Mouse (Mus musculus) forebrain, embryonic 13.5 days (tissue): ENCODE measurements around the gene Jakmip3. TPM values are rescaled to one million over a fixed set of nuclear protein-coding genes. Genes with fewer than 3 reads are reported as not detected.

ENCODE experiments used
- ATAC-seq: fragments of 200-750 bp; cut with Nextera tagmentation; 2 replicates; pipeline ENCODE4 v1.8.0; 2017
- H3K27ac ChIP-seq: fragments of 300-500 bp; sonication (generic); 2 replicates; pipeline ENCODE4 v1.5.1; 2015; ENCODE audit warnings: inconsistent platforms, mild to moderate bottlenecking, moderate library complexity
- H3K27me3 ChIP-seq: fragments of 300-500 bp; sonication (generic); 2 replicates; pipeline ENCODE4 v1.6.1; 2015; ENCODE audit warnings: mild to moderate bottlenecking, inconsistent platforms
- H3K36me3 ChIP-seq: fragments of 300-500 bp; sonication (generic); 2 replicates; pipeline ENCODE4 v1.6.1; 2015; ENCODE audit warnings: mild to moderate bottlenecking, inconsistent platforms; ENCODE audit not compliant: poor library complexity, severe bottlenecking
- H3K4me1 ChIP-seq: fragments of 300-500 bp; sonication (generic); 2 replicates; pipeline ENCODE4 v1.6.1; 2015; ENCODE audit warnings: inconsistent platforms
- H3K4me2 ChIP-seq: fragments of 300-500 bp; sonication (generic); 2 replicates; pipeline ENCODE4 v1.6.1; 2015; ENCODE audit warnings: inconsistent platforms, mild to moderate bottlenecking, moderate library complexity
- H3K4me3 ChIP-seq: fragments of 300-500 bp; sonication (generic); 2 replicates; pipeline ENCODE4 v1.5.1; 2015; ENCODE audit warnings: mild to moderate bottlenecking, inconsistent platforms
- H3K9ac ChIP-seq: fragments of 300-500 bp; sonication (generic); 2 replicates; pipeline ENCODE4 v1.6.1; 2015; ENCODE audit warnings: mild to moderate bottlenecking, inconsistent platforms
- H3K9me3 ChIP-seq: fragments of 300-500 bp; sonication (generic); replicated peaks from 2 replicates; pipeline ENCODE4 v1.6.1; 2016; ENCODE audit warnings: inconsistent platforms
- WGBS: fragments of 180-500 bp; shearing (Covaris S2); methylation state at CpG from one replicate; pipeline ENCODE4 v1.1.7; 2015; 5-methylcytosine and 5-hydroxymethylcytosine counted together
- polyA plus RNA-seq: library from polyadenylated mRNA; unstranded; fragments of >200 nt; fragmentation: Nextera tagmentation; extraction: Ambion mirVana; gene quantifications from 2 replicates; pipeline ENCODE4 v1.2.1, GENCODE M21; 2015

Gene Jakmip3
- polyA plus RNA-seq, 1 experiment from 2014 or later, result 0.41 TPM

GRCm38 (mm10) chr7:138919156-138919944 lies 21.2 kb upstream of the Jakmip3 start:
- ATAC-seq, result no peak
- no peaks in the 10 kb centered on the region; the same call in 1 of the 2 replicates for H3K27me3 ChIP-seq
- WGBS, result 5% methylated on average over 26 of the region's 26 CpGs
- H3K4me3 ChIP-seq, result peak overlapping the region; percentile 24
- no peaks in the 10 kb centered on the region for H3K36me3 ChIP-seq
- H3K4me1 ChIP-seq, result peaks cover 11% of the 10 kb centered on the region
- H3K9ac ChIP-seq, result peak overlapping the region; percentile 41
- peak overlapping the region; percentile 59 for H3K4me2 ChIP-seq
- H3K27ac ChIP-seq, result no peak overlapping the region
- no peaks in the 10 kb centered on the region for H3K9me3 ChIP-seq

DNA sequence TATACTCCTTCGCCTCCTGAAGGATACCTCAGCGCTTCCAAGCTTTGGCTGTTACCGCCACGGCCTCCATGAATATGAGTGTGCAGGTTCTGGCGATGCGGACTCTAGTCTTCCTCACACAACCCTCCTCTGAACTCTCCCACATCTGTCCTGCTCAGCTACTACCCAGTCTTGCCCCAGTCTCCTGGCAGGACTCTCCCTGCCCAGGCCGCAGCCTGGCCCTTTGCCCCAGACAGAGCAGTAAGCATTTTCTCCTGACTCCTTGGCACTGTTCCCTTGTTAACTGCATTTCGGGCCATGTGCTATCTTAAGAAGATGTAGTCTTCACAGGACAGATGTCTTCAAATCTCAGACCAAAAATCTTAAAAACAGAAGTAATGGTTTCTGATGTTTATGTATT lies 18.9 kb upstream of the Jakmip3 start:
- no peaks in the 10 kb centered on the region for H3K36me3 ChIP-seq
- WGBS, result 93% methylated on average over 8 of the region's 8 CpGs

GRCm38 (mm10) chr7:138923756-138924425 lies 16.6 kb upstream of the Jakmip3 start:
- H3K27ac ChIP-seq, result no peak overlapping the region
- H3K4me2 ChIP-seq, result no peak overlapping the region
- H3K9ac ChIP-seq, result no peak overlapping the region
- H3K27me3 ChIP-seq, result no peaks in the 10 kb centered on the region; the same call in 1 of the 2 replicates
- H3K36me3 ChIP-seq, result no peaks in the 10 kb centered on the region
- WGBS, result 7% methylated on average over 3 of the region's 3 CpGs
- H3K4me1 ChIP-seq, result peaks cover 11% of the 10 kb centered on the region
- ATAC-seq, result no peak
- H3K9me3 ChIP-seq, result no peaks in the 10 kb centered on the region
- no peak overlapping the region for H3K4me3 ChIP-seq

More for the DNA sequence above, 18.9 kb upstream of the Jakmip3 start:
- ATAC-seq, result no peak
- Histone ChIP-seq H3K27me3 (no peaks in the 10 kb centered on the region; the same call in 1 of the 2 replicates), H3K4me3 (no peak overlapping the region), H3K9ac (no peak overlapping the region), H3K4me2 (no peak overlapping the region), H3K9me3 (no peaks in the 10 kb centered on the region), H3K27ac (no peak overlapping the region), H3K4me1 (peaks cover 11% of the 10 kb centered on the region)

GRCm38 (mm10) chr7:138928456-138928855 lies 12.1 kb upstream of the Jakmip3 start:
- no peaks in the 10 kb centered on the region for H3K36me3 ChIP-seq
- H3K9me3 ChIP-seq, result no peaks in the 10 kb centered on the region
- H3K9ac ChIP-seq, result no peak overlapping the region
- ATAC-seq, result no peak
- no peaks in the 10 kb centered on the region for H3K27me3 ChIP-seq
- H3K4me1 ChIP-seq, result no peaks in the 10 kb centered on the region
- H3K27ac ChIP-seq, result no peak overlapping the region
- no peak overlapping the region for H3K4me3 ChIP-seq
- no peak overlapping the region for H3K4me2 ChIP-seq
- WGBS, result 86% methylated on average over 4 of the region's 4 CpGs

- Histone ChIP-seq H3K9me3 (no peaks in the 10 kb centered on the region), H3K4me2 (no peak overlapping the region), H3K4me3 (no peak overlapping the region), H3K27me3 (peaks cover 25% of the 10 kb centered on the region), H3K9ac (no peak overlapping the region), H3K36me3 (no peaks in the 10 kb centered on the region), H3K27ac (no peak overlapping the region), H3K4me1 (no peaks in the 10 kb centered on the region)
- no peak for ATAC-seq
- WGBS, result 81% methylated on average over 3 of the region's 3 CpGs
Measured at GRCm38 (mm10) chr7:138934523-138934922, 6.0 kb upstream of the Jakmip3 start.

- Histone ChIP-seq H3K4me1 (peaks cover 12% of the 10 kb centered on the region), H3K4me3 (no peak overlapping the region), H3K27me3 (peaks cover 69% of the 10 kb centered on the region), H3K36me3 (no peaks in the 10 kb centered on the region), H3K9me3 (no peaks in the 10 kb centered on the region), H3K9ac (no peak overlapping the region), H3K4me2 (no peak overlapping the region), H3K27ac (no peak overlapping the region)
- 82% methylated on average over 7 of the region's 7 CpGs for WGBS
- ATAC-seq, result no peak
Measured at GRCm38 (mm10) chr7:138938991-138939390, 1.5 kb upstream of the Jakmip3 start.

- peak; percentile 51; the same call in 1 of the 2 replicates for ATAC-seq
- Histone ChIP-seq H3K9ac (peak overlapping the region; percentile 66), H3K27me3 (peaks cover 69% of the 10 kb centered on the region), H3K36me3 (no peaks in the 10 kb centered on the region), H3K27ac (no peak overlapping the region), H3K9me3 (no peaks in the 10 kb centered on the region), H3K4me3 (peak overlapping the region; percentile 47), H3K4me1 (peaks cover 12% of the 10 kb centered on the region), H3K4me2 (peak overlapping the region; percentile 82)
- WGBS, result 2% methylated on average over 17 of the region's 17 CpGs
Measured at GRCm38 (mm10) chr7:138940256-138940611, 296 bp upstream of the Jakmip3 start.

- Histone ChIP-seq H3K4me3 (peak overlapping the region; percentile 47), H3K9me3 (no peaks in the 10 kb centered on the region), H3K27me3 (peaks cover 68% of the 10 kb centered on the region), H3K27ac (no peak overlapping the region), H3K4me1 (peaks cover 12% of the 10 kb centered on the region), H3K36me3 (no peaks in the 10 kb centered on the region), H3K9ac (no peak overlapping the region), H3K4me2 (peak overlapping the region; percentile 82)
- no peak for ATAC-seq
- WGBS, result 21% methylated on average over 5 of the region's 5 CpGs
Measured at GRCm38 (mm10) chr7:138941571-138941970, 1.0 kb downstream of the Jakmip3 start.

DNA sequence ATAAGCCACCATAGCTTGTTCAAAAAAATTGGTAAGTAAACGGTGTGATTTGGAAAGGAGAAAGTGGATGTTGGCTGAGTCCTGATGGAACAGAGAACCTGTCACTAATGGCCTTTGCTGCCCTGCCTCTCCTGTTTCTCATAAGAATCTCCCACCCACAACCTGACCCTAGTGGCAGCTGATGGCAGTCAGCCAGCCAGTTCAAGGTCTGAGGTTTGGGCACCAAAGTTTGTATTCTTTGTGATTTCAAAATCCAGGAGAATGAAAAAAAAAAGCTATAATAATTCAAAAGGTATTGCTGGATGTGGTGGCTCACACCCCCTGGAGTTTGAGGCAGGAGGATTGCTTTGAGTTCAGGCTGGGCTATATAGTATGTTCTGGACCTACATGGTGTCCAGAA lies 1.8 kb downstream of the Jakmip3 start:
- no peak for ATAC-seq

DNA sequence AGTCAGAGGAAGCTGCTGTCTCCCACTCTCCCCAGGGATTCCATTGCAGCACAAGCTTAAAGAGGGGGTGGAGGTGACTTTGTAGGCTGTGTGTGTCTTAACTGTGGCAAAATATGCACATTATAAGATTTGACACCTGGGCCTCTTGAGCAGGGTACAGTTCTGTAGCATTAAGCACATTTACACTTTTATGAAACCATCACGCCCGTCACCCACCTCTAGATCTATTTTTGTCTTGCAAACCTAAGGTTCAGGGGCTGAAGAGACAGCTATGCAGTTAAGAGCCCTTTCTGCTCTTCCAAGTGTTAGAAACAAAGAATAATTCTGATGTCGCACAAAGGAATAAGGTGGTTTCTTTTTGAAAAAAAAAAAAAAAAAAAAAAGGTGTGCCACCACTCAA lies 5.1 kb downstream of the Jakmip3 start:
- Histone ChIP-seq H3K9ac (no peak overlapping the region), H3K36me3 (no peaks in the 10 kb centered on the region), H3K4me3 (no peak overlapping the region), H3K27ac (no peak overlapping the region), H3K27me3 (peaks cover 36% of the 10 kb centered on the region), H3K9me3 (no peaks in the 10 kb centered on the region), H3K4me1 (peaks cover 7% of the 10 kb centered on the region), H3K4me2 (no peak overlapping the region)
- 62% methylated on average over 3 of the region's 3 CpGs for WGBS
- ATAC-seq, result no peak

More for the DNA sequence above, 1.8 kb downstream of the Jakmip3 start:
- WGBS, result 97% methylated on average over 1 of the region's 1 CpGs
- Histone ChIP-seq H3K4me3 (no peak overlapping the region), H3K27me3 (peaks cover 68% of the 10 kb centered on the region), H3K4me2 (no peak overlapping the region), H3K4me1 (peaks cover 12% of the 10 kb centered on the region), H3K9ac (no peak overlapping the region), H3K36me3 (no peaks in the 10 kb centered on the region), H3K9me3 (no peaks in the 10 kb centered on the region), H3K27ac (no peak overlapping the region)

- no peak for ATAC-seq
- H3K4me2 ChIP-seq, result no peak overlapping the region
- H3K36me3 ChIP-seq, result no peaks in the 10 kb centered on the region
- H3K27ac ChIP-seq, result no peak overlapping the region
- no peaks in the 10 kb centered on the region for H3K4me1 ChIP-seq
- H3K27me3 ChIP-seq, result peaks cover 16% of the 10 kb centered on the region
- WGBS, result 88% methylated on average over 8 of the region's 8 CpGs
- H3K9ac ChIP-seq, result no peak overlapping the region
- H3K9me3 ChIP-seq, result no peaks in the 10 kb centered on the region
- no peak overlapping the region for H3K4me3 ChIP-seq
Measured at GRCm38 (mm10) chr7:138947741-138948140, 7.2 kb downstream of the Jakmip3 start.

- WGBS, result 33% methylated on average over 8 of the region's 8 CpGs
Measured at GRCm38 (mm10) chr7:138948309-138948708, 7.8 kb downstream of the Jakmip3 start.

More at GRCm38 (mm10) chr7:138948309-138948708, 7.8 kb downstream of the Jakmip3 start:
- ATAC-seq, result no peak
- Histone ChIP-seq H3K36me3 (no peaks in the 10 kb centered on the region), H3K27ac (no peak overlapping the region), H3K9me3 (no peaks in the 10 kb centered on the region), H3K9ac (no peak overlapping the region), H3K4me3 (no peak overlapping the region), H3K27me3 (peaks cover 10% of the 10 kb centered on the region), H3K4me2 (no peak overlapping the region), H3K4me1 (no peaks in the 10 kb centered on the region)
